Mouse (Mus musculus): ENCODE data around the gene Irak4.

Irak4 gene

DNA sequence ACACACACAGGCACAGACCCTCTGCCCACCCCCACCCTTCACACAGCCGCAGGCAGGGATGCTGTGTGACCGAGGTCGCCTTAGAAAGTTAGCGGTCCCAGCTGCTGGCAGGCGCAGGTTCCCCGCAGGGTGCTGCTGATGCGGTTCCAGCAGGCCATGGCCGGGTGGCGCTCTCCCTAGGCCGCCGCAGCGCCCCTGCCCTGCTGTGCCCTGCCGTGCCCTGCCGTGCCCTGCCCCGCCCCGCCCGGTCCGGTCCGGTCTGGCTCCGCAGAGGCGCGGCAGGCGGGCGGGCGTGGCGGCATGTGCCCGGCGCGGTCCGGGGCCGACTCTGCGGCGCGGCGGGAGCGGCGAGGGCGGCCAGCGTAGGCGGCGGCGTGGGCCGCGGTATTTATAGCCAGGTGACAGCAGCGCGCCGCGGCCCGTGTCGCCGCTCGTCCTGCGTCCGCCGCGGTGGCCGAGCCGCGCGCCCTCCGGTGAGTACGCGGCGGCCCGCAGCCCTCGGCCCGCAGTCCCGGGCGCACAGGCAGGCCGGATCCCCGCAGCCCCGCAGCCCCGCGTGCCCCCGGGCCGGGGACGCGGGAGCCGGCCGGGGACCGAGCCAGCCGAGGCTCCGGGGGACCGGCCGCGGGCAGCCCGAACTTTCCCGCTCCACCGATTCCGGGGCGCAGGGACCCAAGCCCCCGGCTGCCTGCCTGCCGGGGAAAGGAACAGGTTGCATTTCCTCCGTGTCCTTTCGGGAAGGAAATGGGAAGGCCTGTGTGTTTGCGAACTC lies 85.6 kb downstream of the Irak4 start, which contains the start of gene Tmem117:
Gene Tmem117, plus strand, starts transcription at position 403 of the 772 bp plus-strand sequence.
- DNase-seq (ENCODE audit: low spot score), result no peak

DNA sequence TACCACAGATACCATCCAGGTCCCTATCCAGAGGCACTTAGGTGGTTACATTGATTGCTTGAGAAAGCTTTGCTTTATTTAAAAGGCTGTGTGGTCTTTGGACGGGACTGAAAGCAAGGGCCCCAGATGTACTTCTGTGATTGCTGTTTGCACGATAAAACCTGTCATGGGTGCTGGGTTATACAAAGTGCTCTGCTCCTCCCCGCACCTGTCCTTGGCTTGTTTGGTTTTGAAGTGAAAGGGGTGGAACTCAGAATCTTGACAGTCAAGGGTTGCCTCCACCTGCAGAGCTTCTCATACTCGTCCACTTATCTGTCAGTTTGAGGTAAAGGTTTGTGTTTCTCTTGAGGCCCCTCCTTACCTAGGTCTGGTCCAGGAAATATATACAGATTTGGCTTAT lies 87.1 kb downstream of the Irak4 start:
- no peak for DNase-seq (ENCODE audit: low spot score)
